ENCODE assay signal across 19 mouse cellular contexts in genomic region chr5:116209378-116210091, GRCm38 (mm10).
DNase-seq lines count a peak whose midpoint lies in the region; ATAC-seq and TF ChIP-seq lines count a peak whose summit lies in the region.
"Had no signal": no experiment of that assay in that cellular context is flagged by ENCODE, and none has a peak within 500 bp of the region (broad histone marks: within the 10 kb centered on the region; RNA-seq: fewer than 3 reads in every experiment).

No protein-coding gene starts in this region.

- TF ChIP-seq CTCF in brain, embryonic 14.5 days (IDR thresholded peaks at IDR 0.05; ENCODE audit: borderline replicate concordance, extremely low read depth, insufficient read depth, insufficient read length): no peak

- TF ChIP-seq POLR2A in brain, embryonic 14.5 days (IDR thresholded peaks at IDR 0.05; ENCODE audit: borderline replicate concordance, extremely low read depth, insufficient read depth, insufficient read length, poor library complexity, severe bottlenecking): no peak

- no peak overlapping the region for H3K4me2 ChIP-seq in embryonic facial prominence, embryonic 11.5 days (ENCODE audit: low read depth, low read length)
- no peak overlapping the region for H3K4me2 ChIP-seq in midbrain, embryonic 13.5 days (replicated peaks)
- H3K4me2 ChIP-seq: embryonic facial prominence, embryonic 13.5 days; stomach, embryonic 15.5 days had no signal

- no peak overlapping the region for H3K4me3 ChIP-seq in embryonic facial prominence, embryonic 11.5 days (ENCODE audit: low read depth, low read length)
- 0 out of 2 replicates have a peak overlapping the region, but pooled peaks have one; percentile 16 for H3K4me3 ChIP-seq in hindbrain, embryonic 10.5 days
- H3K4me3 ChIP-seq in midbrain, embryonic 13.5 days (replicated peaks): no peak overlapping the region
- H3K4me3 ChIP-seq: embryonic facial prominence, embryonic 13.5 days; heart, adult 2 months; limb, embryonic 10.5 days; myocyte; stomach, embryonic 15.5 days had no signal

- no peak overlapping the region for H3K9ac ChIP-seq in embryonic facial prominence, embryonic 11.5 days (replicated peaks; ENCODE audit: low read length)
- no peak overlapping the region for H3K9ac ChIP-seq in midbrain, embryonic 13.5 days (replicated peaks)
- H3K9ac ChIP-seq: embryonic facial prominence, embryonic 13.5 days; liver, embryonic 14.5 days; stomach, embryonic 15.5 days had no signal

- H3K27me3 ChIP-seq in embryonic facial prominence, embryonic 11.5 days (ENCODE audit: control insufficient read depth, insufficient read depth, low read length): no peaks in the 10 kb centered on the region
- peaks cover 8% of the 10 kb centered on the region; the same call in 1 of the 2 replicates for H3K27me3 ChIP-seq in hindbrain, embryonic 10.5 days (ENCODE audit: insufficient read depth, poor library complexity, severe bottlenecking)
- H3K27me3 ChIP-seq in midbrain, embryonic 13.5 days: no peaks in the 10 kb centered on the region
- H3K27me3 ChIP-seq: CH12.LX; embryonic facial prominence, embryonic 13.5 days; stomach, embryonic 15.5 days had no signal

- no peaks in the 10 kb centered on the region for H3K36me3 ChIP-seq in embryonic facial prominence, embryonic 11.5 days (replicated peaks; ENCODE audit: control insufficient read depth, insufficient read depth, low read depth, low read length)
- H3K36me3 ChIP-seq in hindbrain, embryonic 10.5 days: no peaks in the 10 kb centered on the region
- H3K36me3 ChIP-seq in midbrain, embryonic 13.5 days: no peaks in the 10 kb centered on the region
- H3K36me3 ChIP-seq: embryonic facial prominence, embryonic 13.5 days; limb, embryonic 10.5 days; stomach, embryonic 15.5 days had no signal

- peak; percentile 48 for DNase-seq in brain, embryonic 14.5 days (ENCODE audit: low read depth)
- no peak for DNase-seq in embryonic facial prominence, embryonic 11.5 days (ENCODE audit: low spot score)
- no peak for DNase-seq in hindbrain, embryonic 10.5 days (ENCODE audit: low spot score)
- DNase-seq in B cell, adult 2 months: no peak
- DNase-seq in testis, postnatal 14 days (ENCODE audit: low spot score): no peak
- DNase-seq: heart, adult 2 months; heart, postnatal 10 days; kidney, adult 11 months; thymus, postnatal 25 days had no signal

- ATAC-seq in embryonic facial prominence, embryonic 11.5 days (replicated peaks; ENCODE audit: insufficient number of reproducible peaks, low FRiP score, low TSS enrichment, low read depth): peak; percentile 49; the same call in 1 of the 2 replicates
- ATAC-seq in midbrain, embryonic 13.5 days: peak; percentile 71; the same call in 1 of the 2 replicates
- no peak for ATAC-seq in cerebellum, adult (ENCODE audit: insufficient number of reproducible peaks, low FRiP score, low TSS enrichment)
- ATAC-seq: Patski had no signal

- H3K27ac ChIP-seq in embryonic facial prominence, embryonic 11.5 days (replicated peaks; ENCODE audit: low read depth, low read length): no peak overlapping the region
- peak overlapping the region; percentile 76 for H3K27ac ChIP-seq in hindbrain, embryonic 10.5 days
- H3K27ac ChIP-seq in midbrain, embryonic 13.5 days: peak overlapping the region; percentile 67
- H3K27ac ChIP-seq: embryonic facial prominence, embryonic 13.5 days; heart, adult 2 months; limb, embryonic 10.5 days; liver, embryonic 14.5 days; macrophage; stomach, embryonic 15.5 days had no signal

- H3K4me1 ChIP-seq in embryonic facial prominence, embryonic 11.5 days (ENCODE audit: control insufficient read depth, insufficient read depth, low read length): no peaks in the 10 kb centered on the region
- peaks cover 45% of the 10 kb centered on the region for H3K4me1 ChIP-seq in hindbrain, embryonic 10.5 days (replicated peaks)
- peaks cover 21% of the 10 kb centered on the region for H3K4me1 ChIP-seq in midbrain, embryonic 13.5 days (replicated peaks)
- H3K4me1 ChIP-seq: stomach, embryonic 15.5 days had no signal

- H3K9me3 ChIP-seq in embryonic facial prominence, embryonic 11.5 days (replicated peaks; ENCODE audit: control insufficient read depth, low read length): no peaks in the 10 kb centered on the region
- no peaks in the 10 kb centered on the region for H3K9me3 ChIP-seq in hindbrain, embryonic 10.5 days
- H3K9me3 ChIP-seq in midbrain, embryonic 13.5 days: no peaks in the 10 kb centered on the region
- H3K9me3 ChIP-seq: embryonic facial prominence, embryonic 13.5 days; limb, embryonic 10.5 days; stomach, embryonic 15.5 days had no signal

- WGBS in embryonic facial prominence, embryonic 11.5 days: 64% methylated on average over 11 of the region's 11 CpGs
- 45% methylated on average over 11 of the region's 11 CpGs for WGBS in hindbrain, embryonic 10.5 days
- WGBS in midbrain, embryonic 13.5 days: 30% methylated on average over 11 of the region's 11 CpGs
